Mouse (Mus musculus) T-helper 1 cell (primary cell): ENCODE results near the gene Ercc6l.

Source experiments
- in situ Hi-C: fragments of 300-600 bp; cut with MboI, MseI; formaldehyde crosslinking; loops from one replicate; pipeline ENCODE4 v1.15.1; 2025; ENCODE audit warnings: high pct_unique_total_duplicates

Ercc6l gene

DNA sequence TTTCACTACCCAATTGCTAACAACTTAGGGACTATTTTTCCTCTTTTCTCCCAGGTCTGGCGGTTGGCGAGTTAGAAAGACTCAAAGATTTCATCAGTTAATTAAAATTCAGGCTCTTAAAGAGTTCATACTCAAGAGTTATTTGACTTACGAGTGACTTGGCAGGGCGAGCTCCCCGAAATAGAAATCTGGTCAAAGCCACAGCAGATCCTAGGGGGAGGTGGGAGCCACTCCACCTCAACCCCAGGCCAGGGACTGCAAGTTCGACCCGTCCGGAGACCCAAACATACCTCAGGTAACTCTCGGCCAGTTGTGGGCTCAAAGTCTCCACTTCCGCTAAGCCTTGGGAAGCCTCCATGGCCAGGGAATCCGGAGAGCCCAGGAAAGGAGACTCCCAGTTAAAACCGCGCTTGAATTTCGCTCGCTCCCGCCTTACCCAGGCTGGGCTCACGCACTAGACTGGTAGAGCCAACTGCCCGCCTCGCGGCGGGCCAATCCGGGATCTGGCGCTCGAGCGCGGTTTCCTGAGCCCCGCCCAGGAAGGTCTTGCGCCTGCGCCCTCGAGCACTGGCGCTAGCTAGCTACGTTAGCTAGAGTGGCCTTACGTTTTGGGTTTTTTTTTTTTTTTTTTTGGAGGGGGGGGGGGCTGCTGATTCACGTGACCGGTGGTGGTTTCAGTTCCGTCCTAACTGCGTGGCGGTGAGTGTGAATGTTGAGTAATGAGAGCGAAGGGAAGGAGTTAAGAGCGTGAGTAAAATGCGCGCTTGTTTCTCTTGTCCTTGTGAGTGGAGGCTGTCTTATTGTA, at the start of gene Ercc6l:
TSS of gene Ercc6l (minus strand) at position 474 of the 805 bp plus-strand sequence.
- in situ Hi-C loops: no loop called here

DNA sequence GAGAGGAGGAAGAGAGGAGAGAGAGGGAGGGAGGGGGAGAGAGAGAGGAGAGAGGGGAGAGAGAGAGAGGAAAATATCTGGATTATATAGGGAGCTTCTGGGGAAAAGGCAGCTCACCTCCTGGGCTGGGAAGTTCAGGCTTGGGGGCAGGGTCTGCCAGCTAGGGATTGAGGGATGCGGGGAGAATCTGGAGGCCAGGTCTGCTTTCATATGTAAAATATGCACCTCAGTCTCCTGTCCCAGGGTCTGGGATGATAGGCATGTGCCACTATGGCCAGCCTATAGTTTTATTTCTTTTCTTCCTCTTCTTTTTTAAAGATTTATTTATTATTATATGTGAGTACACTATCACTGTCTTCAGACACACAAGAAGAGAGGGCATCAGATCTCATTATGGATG, 33.9 kb upstream of the Ercc6l start:
- in situ Hi-C loops: no loop called here

DNA sequence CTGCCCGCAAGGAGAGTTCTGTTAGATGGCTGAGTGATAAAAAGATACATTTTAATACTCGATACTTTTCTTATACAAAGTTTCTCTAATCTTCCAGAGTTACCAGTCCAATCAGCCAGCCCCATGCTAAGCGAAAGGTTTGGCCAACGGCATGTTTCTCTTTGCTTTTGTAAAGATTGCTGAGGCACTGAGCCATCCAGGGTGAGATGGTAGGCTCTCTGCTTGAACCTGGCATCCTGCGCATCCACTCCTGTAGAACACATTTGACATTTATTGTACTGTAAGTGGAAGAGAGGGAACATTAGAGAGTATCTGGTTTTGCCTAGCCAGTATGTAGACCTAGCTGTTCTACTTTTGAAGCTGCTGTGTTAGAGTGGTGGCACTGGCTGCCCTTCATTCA, 32.7 kb upstream of the Ercc6l start:
- in situ Hi-C loops: no loop called here

DNA sequence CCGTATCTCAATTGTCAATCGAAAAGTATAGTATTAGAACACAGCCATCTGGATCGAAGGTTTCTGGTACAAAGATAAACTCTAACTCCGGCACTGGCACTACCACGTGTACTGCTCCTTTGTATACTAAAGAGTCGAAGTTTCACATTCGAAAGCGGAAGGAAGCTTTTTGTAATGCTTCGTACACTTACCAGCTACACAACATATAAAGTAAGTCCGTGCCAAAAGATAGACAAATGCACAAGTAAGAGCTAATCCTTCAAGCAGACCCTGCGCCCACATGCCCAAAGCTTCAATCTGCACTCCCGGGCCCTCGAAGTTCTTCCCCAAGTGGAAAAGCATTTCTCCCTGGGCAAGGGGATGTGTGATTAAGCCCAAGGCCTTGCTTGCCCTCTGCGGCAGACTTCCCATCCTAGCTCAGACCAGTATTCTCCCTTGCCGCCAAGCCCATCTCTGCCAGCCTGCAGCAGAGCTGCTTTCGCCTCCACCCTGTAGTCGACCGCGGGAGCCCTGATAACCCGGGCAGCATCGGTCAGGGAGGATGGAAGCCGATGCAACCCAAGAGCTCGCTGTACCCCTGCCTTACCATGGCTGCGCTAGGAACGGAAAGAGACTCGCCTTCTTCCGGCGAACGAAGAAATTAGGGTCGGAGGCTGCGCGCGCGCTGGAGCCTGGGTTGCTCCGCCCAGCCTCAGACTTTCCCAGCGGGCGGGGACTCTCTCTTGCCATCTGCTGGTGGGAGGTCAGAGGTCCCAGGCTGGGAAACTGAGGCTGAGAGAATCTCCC, 32.0 kb upstream of the Ercc6l start, which contains the start of gene Rps4x:
TSS of gene Rps4x (minus strand) at position 683 of the 786 bp plus-strand sequence.
- in situ Hi-C loops: no loop called here

DNA sequence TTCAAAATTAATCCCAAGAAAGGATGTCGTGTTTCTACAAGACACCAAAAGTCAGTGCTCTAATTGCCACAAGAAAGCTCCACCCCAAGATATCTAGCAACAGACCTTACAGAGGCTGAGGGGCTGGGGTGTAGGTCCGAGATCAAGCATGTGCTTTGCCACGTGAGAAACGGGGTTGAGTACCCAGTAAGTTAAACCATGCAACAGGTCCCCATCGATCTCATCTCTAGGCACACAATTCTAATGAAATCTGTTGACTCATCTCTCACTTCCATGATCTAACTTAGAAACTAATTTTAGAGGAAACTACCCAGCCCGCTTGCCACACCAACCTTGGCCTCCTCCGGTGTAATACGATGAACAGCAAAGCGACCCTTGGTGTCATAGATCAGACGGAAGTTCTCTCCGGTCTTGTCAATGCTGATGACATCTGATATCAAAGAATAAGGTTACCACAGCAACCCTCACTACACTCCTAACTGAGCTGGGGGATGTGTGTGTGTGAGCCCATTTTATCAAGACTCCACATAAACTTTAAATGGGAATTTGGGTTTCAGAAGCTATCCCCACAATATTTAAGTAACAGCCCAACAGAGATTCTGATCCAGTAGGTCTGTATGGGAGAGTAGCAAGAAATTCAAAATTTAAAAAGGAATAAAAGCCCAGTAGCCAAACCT, 30.3 kb upstream of the Ercc6l start:
- in situ Hi-C loops: no loop called here

DNA sequence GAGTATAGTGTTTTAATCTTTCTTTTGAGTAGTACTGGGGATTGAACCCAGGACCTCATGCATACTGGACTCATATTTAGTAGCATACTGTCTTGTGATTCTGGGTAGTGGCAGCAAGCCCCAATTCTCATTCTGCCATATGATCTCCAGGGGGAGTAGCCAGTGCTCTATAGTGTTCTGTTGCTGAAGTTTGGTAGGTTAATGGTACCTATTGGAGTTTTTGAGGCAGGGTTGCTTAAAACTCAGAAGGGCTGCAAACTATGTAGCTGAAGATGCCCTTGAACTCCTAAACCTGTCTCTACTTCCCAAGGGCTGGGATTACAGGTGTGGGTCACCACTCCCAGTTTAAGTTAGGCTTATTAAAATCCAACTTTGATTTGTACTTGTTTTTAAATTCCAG, 25.7 kb upstream of the Ercc6l start:
- in situ Hi-C loops: no loop called here

DNA sequence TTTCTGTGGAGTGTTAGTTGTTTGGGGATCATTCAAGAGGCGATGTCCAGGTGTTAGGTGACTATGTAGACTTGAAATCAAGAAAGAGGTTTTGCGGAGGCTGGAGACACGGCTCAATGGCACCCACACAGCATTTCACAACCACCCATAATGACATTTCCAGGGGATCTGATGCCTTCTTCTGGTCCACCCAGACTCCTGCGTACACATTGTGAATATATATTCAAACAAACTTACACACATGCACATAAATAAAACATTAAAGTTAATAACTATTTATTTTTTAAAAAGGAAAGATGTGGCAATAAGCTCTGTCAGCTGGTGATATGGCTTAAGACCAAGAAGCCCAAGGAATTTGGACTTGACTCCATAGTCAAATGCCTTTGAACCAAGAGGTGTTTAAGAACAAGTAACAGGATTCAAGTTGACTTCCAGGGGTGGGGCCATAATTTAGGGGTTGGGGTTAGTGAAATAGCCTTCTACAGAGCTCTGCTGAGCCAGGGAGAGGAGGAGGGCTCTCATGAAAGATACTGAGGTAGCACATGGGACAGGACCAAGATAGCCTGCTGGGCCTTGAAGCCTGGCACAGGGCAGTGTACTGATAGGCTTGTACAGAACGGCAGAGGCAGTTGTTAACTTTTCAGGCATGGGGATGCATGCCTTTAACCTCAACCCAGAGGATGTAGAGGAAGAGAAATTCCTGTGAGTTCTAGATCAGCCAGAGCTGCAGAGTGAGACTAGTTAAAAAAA, 18.8 kb upstream of the Ercc6l start:
- in situ Hi-C loops: no loop called here

DNA sequence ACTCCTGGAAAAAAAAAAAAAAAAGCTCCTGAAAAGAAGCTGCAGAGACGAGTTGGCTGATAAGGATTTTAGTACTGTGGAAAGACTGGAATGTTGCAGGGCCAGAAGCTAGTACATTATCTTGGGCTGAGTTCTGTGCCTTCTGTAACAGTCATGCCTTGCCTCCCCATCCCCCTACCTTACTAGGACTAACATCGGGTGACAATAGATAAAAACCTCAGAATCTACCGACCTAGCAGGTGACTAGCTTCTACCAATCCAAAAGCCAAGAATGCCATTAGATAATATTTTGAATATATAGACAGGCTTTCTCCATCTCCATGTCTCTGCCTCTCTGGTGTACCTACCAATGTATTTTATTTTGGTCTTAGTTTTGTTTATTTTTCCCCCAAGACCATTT, 14.0 kb upstream of the Ercc6l start:
- in situ Hi-C loops: no loop called here

DNA sequence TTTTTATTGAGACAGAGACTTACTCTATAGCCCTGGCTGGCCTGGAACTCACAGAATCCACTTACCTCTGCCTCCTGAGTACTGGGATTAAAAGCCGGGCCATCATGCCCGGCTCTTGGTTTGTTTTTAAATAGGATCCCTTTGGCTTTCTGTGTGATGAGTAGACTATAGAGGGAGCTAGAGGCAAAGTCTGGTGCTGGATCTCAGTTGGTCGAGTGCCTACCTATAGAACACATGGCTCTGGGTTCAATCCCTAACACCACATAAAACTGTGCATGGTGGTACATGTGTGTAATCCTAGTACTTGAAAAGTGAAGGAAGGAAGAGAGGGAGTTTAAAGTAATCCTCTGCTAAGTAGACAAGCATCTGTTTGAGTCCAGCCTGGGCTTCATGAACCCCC, 13.2 kb upstream of the Ercc6l start:
- in situ Hi-C loops: no loop called here

DNA sequence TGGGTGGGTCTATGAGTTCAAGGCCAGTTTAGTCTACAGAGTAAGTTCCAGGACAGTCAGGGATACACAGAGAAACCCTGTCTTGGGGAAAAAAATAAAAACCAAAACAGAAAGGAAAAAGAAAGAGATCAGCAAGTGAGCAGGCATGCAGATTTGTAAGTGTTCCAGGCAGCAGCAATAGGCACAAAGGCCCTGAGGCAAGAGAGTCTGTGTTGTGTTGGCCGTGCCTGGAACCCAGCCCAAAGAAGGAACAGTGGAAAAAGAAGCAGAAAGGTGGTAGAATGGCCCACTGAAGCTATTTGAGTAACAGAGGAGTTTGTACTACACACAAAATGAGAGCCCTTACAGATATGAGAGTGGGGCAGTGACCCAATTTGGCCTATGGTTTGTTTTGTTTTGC, 12.8 kb upstream of the Ercc6l start:
- in situ Hi-C loops: no loop called here

DNA sequence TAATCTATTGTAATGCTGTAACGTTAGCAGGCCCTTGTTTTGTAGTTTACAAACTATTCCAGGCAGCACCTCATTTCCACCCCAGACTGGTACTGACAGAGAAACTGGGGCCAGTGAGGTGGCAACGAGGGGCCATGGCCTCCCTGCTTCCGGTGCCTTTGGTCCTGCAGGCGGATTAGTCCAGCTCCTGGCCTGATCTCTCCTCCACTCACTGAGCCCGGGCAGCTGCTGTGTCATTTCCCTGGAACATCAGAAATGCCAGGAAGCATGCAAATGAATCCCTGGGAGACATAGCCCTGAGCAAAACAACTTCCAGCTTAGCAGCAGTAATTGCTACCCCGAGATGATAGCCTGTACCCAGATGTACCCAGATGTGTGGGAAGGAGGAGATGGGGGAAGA, 10.1 kb upstream of the Ercc6l start:
- in situ Hi-C loops: no loop called here

DNA sequence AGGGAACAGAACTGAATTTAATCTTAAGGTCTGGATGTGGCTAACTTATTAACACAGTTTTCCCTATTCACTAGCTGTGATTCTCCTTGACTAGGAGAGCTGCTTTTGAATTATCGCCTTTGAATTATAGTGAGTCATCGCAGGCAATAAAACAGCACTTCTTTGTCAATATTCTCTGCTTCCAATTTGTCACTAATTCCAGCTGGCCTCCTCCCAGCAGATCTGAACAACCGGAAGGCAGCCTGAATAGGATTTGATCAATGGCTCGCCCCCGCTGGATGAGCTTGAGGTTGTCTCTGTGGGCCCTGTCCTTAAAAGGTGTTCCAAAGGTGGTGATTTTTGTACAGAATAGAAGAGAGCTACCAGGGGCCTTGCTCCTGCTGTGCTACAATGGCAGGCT, 9.6 kb upstream of the Ercc6l start:
- in situ Hi-C loops: no loop called here

DNA sequence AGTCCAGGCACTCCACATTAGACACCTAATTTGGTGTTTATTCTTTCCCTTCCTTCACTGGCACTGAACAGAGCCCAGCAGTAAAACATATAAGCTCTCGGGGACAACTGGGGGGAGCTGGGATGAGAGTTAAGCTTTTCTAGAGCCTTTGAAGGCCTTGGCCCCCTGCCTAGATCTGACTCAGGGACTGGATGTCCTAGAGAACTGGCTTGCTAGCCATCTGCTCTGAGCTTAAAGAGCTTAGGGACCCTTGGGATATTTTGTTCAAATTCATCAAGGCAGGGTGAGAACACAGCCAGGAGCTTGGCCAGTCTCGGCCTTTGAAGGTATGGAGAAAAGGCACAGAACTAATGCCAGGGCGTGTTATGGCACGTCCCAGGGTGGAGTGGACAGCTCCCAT, 6.6 kb upstream of the Ercc6l start:
- in situ Hi-C loops: no loop called here

DNA sequence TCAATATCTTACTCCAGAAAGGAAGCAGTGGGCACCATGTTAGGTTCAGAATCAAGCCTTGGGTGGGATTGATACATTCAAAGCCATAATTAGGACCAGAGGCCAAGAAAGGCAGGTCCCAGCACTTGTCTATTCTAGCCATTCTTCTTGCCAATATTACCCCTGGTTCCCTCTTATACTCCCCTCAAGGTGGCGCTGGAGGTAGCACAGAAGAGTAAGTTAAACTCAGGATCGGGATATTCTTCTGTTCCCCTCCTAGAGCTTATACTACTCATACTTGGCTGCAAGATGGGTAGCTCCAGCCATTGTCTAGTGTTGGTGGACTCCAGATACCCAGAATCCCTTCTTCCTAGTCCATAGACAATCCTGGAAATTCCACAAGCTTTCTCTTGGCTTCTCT, 6.2 kb upstream of the Ercc6l start:
- in situ Hi-C loops: no loop called here

DNA sequence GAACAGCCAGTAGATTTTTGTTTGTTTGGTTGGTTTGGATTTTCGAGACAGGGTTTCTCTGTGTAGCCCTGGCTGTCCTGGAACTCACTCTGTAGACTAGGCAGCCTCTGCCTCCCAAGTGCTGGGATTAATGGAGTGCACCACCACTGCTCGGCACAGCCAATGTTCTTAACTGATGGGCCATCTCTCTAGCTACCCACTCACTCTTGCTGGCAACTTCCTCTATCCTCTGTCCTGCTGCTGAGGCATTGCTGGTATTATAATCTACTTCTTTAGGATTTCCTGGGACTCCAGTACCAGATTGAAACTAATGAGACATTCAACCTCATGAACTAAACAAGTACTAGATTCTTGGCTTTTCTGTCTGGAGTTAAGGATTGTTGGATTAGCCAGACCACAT, 3.6 kb upstream of the Ercc6l start:
- in situ Hi-C loops: no loop called here

DNA sequence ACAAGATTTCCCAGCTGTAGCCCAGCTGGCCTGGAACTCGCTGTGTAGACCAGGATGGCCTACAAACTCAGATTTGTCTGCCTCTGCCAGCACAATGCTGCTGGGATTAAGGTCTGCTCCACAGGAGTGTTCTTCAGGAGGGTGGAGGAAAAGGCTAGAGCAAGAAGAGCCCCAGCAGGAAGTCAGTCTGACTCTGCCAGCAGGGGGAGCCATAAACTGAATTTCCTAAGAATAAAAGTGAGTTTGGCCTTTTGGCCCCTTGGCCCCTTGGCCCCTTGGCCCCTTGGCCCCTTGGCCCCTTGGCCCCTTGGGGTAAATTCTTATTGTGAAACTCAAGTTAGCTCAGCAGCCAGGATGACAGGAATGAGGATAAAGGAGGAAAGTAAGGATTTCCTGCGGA, 2.9 kb upstream of the Ercc6l start:
- in situ Hi-C loops: no loop called here

DNA sequence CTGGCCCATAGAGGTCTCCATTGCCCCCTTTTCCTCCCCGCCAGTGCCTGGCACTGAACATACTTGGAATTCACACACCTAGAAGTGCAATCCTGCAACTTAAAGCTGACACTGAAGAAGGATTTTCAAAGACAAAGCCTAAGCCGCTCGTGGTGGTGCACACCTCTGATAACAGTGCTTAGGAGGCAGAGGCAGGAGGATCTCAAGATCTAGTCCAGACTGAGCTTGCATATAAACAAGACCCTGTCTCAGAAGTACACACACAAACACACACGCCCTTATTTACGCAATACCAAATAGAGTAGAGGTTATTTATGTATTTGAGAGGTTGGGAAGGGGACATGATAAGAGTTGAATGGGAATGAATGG, 516 bp upstream of the Ercc6l start:
- in situ Hi-C loops: no loop called here

DNA sequence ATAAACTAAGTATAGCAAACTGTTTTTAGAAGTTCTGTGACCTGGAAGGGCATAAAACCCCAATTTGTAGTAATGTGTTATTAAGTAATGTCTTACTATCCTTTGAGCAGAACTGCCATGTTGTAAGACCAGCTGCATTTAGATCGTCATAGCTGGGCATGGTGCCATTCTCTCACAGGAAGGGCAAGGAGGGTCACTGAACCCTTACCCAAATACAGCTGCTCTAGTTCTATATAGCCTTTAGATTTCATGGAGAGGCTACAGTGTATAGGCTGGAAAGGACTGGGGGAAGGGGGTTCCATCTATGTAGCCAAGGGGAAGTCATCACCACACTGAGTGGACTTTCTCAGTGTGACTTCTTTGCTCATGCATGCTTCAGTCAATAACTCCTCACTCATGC, 15.7 kb downstream of the Ercc6l start:
- in situ Hi-C loops: no loop called here

DNA sequence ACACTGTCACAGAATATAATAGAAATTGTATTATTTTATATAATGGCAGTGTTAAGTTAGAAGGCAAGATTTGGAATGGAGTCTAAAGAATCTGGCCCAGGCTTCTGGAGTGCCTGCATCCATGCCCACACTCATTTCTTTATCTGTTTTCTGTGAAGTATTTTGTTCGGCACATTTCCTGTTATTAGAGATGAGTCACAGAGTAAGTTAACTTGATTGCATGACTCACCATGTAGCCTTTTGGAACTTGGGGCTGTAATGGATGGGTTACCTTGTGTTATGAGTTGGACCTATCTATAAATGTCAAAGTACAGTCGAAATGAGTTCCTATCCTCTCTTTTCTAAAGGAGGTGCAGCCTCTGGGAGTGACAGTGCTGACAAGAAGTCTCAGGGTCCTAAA, 35.6 kb downstream of the Ercc6l start:
- in situ Hi-C loops: no loop called here

DNA sequence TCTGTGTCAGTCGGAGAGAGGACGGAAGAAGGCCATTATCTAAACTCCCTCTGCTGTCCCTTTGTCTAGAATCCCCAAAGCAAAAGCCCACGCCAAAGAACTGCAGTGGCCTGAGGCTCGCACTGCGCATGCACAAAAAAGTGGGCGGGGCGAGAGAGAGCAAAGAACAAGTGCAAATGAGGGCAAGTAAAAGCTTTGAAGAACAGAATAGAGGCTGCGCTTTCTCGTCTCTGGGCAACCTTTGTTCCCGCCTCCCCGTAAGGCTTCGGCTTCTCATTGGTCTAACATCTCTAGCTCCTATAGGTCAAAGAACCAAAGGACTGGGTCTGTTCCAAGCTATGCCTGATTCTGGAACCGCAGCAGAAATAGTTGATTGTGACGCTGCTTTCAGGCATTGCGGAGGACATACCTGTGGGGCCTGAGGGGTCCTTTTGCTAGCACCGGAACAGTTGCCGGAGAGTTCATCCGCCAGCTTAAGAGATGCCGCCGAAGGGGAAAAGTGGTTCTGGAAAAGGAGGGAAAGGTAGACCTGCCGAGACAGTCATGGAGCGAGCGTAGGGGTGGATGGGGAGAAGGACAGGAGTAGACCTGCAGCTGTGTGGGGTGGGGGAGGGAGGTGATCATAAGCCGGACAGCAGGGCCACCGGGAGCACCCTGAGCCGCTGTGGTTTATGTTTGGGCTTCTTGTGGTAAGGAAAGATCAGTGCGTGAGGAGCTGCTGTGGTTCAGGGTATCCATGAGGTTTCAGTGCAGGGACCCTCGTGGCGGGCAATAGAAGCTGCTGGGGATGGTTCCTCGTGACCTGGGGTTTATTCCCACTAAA, 37.6 kb downstream of the Ercc6l start, which contains the start of gene Pin4:
TSS of gene Pin4 (plus strand) at position 406 of the 823 bp plus-strand sequence.
- in situ Hi-C loops: no loop called here

DNA sequence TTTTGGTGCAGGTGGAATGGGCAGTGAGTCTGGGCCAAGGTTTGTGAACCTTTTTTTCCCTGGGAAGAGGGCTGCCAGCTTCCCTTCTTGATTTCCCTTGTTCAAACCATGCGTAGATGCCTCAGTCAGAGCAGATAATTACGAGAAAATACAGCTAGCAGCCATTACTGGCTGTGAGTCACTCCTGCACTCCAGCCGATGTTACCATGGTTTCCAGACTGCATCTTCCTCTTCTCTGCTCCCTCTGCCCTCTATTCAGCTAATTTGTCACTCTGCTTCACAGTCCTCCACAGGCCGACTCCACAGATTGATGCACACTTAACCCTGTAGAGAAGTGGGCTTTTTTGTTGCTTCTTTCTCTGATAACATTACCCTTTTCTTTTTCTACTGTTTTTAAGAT, 41.2 kb downstream of the Ercc6l start:
- in situ Hi-C loops: no loop called here
